Mouse (Mus musculus): Measurements from ENCODE around the gene Card9.

DNA sequence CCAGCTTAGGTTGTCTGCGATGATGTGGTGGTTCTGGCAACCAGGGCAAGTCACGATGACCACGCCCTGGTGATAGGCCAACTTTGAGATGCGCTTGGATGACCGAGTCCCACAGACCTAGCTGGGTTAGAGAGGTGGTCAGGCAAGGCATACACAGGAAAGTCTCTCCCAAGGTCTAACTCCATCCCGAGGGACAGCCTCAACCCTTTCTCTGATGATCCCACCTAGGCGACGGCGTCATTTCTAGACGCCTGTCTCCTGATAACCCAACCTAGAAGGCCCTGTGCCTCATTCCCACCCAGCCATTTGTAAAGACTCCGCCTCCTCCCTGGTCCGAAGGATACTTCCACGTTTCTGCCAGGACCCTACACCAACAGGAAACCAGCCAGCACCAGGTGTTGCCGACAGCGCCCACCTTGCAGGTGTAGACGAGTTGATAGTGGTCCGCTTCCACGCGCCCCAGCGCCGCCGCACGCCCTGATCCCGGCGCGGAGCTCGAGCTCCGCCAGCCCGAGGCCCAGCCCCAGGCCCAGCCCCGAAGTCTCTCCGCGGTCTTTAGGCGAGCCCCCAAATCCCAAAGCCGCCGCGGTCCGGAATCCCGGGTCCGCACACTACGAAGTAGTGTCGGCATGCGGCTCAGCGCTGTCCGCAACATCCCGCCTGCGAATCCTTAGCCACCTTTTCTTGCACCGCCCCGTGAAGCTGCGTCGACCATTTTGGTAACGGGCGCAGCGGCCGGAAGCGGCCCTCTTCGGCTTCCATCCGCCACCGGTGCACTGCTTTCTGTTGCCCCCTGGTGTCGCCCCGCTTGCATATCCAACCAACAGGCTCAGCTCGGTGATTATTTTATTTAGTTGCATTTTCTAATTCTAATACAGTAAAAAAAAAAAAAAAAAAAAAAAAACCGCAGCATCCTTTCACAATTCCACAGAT lies 9.1 kb downstream of the Card9 start, which contains the start of gene Dnlz:
- TF ChIP-seq GATA1 (IDR thresholded peaks at IDR 0.05; ENCODE audit: low read length) (no peak), TAL1 (IDR thresholded peaks at IDR 0.05; ENCODE audit: low read length) (no peak)
